Mouse (Mus musculus) cerebellum, adult 18-20 months (tissue): ENCODE data around the gene Myo1d.

Experiments used
- DNase-seq, 2 experiments: peaks; one replicate each; pipeline ENCODE4 v3.0.0; 2021

Gene Myo1d

GRCm38 (mm10) chr11:80602707-80603441 is 177.0 kb downstream of the Myo1d start:
- peak; percentile 66 to 76 for DNase-seq

GRCm38 (mm10) chr11:80602041-80602458 is 177.8 kb downstream of the Myo1d start:
- DNase-seq: peak; percentile 57 to 66

GRCm38 (mm10) chr11:80601040-80601864 is 178.6 kb downstream of the Myo1d start:
- peak in 1 of 2 experiments; percentile 19 for DNase-seq

- no peak for DNase-seq
Measured at GRCm38 (mm10) chr11:80595482-80595881, 184.3 kb downstream of the Myo1d start.

GRCm38 (mm10) chr11:80589387-80589786 is 190.4 kb downstream of the Myo1d start:
- no peak for DNase-seq

GRCm38 (mm10) chr11:80585761-80586160 is 194.1 kb downstream of the Myo1d start:
- no peak for DNase-seq

- DNase-seq: no peak
Measured at GRCm38 (mm10) chr11:80585211-80585610, 194.6 kb downstream of the Myo1d start.

- no peak for DNase-seq
Measured at GRCm38 (mm10) chr11:80580494-80580893, 199.3 kb downstream of the Myo1d start.

GRCm38 (mm10) chr11:80577747-80578640 is 201.8 kb downstream of the Myo1d start:
- peak; percentile 86 to 90 for DNase-seq

- no peak for DNase-seq
Measured at GRCm38 (mm10) chr11:80575794-80576193, 204.0 kb downstream of the Myo1d start.

GRCm38 (mm10) chr11:80566286-80566685 is 213.5 kb downstream of the Myo1d start:
- DNase-seq: no peak

- DNase-seq: peak; percentile 35 to 39
Measured at GRCm38 (mm10) chr11:80564975-80565965, 214.6 kb downstream of the Myo1d start.

- DNase-seq: peak in 1 of 2 experiments; percentile 8
Measured at GRCm38 (mm10) chr11:80562479-80562878, 217.3 kb downstream of the Myo1d start.

- no peak for DNase-seq
Measured at GRCm38 (mm10) chr11:80560770-80561169, 219.1 kb downstream of the Myo1d start.

- DNase-seq: no peak
Measured at GRCm38 (mm10) chr11:80555416-80555815, 224.4 kb downstream of the Myo1d start.

GRCm38 (mm10) chr11:80553046-80553445 is 226.8 kb downstream of the Myo1d start:
- DNase-seq: no peak

GRCm38 (mm10) chr11:80551634-80552033 is 228.2 kb downstream of the Myo1d start:
- peak; percentile 42 to 43 for DNase-seq

GRCm38 (mm10) chr11:80550264-80550663 is 229.6 kb downstream of the Myo1d start:
- peak; percentile 10 to 22 for DNase-seq

GRCm38 (mm10) chr11:80549854-80550253 is 230.0 kb downstream of the Myo1d start:
- DNase-seq: no peak

- DNase-seq: no peak
Measured at GRCm38 (mm10) chr11:80546233-80546632, 233.6 kb downstream of the Myo1d start.

- no peak for DNase-seq
Measured at GRCm38 (mm10) chr11:80539056-80539455, 240.8 kb downstream of the Myo1d start.

- DNase-seq: no peak
Measured at GRCm38 (mm10) chr11:80532966-80533365, 246.9 kb downstream of the Myo1d start.
